Mouse (Mus musculus): ENCODE results near the gene Cebpzos. TPM values are rescaled to one million over a fixed set of nuclear protein-coding genes. Genes with fewer than 3 reads are reported as not detected.

Gene Cebpzos
- polyA plus RNA-seq, 3 experiments from 2014 or later = 80.2 to 92.9 (median 81.9) TPM

- no peak for ATAC-seq
These were observed 22.6 kb downstream of the Cebpzos start for GRCm38 (mm10) chr17:78938927-78939326.

- no peak for ATAC-seq
These were observed 26.3 kb downstream of the Cebpzos start for GRCm38 (mm10) chr17:78942579-78942978.

GRCm38 (mm10) chr17:78951225-78951624 is 34.9 kb downstream of the Cebpzos start:
- no peak for ATAC-seq

- no peak for ATAC-seq
These were observed 35.8 kb downstream of the Cebpzos start for GRCm38 (mm10) chr17:78952070-78952469.

GRCm38 (mm10) chr17:78953240-78953639 is 36.9 kb downstream of the Cebpzos start:
- no peak for ATAC-seq

- ATAC-seq = no peak
These were observed 43.2 kb downstream of the Cebpzos start for GRCm38 (mm10) chr17:78959473-78959872.

GRCm38 (mm10) chr17:78964387-78964786 is 48.1 kb downstream of the Cebpzos start:
- no peak for ATAC-seq

GRCm38 (mm10) chr17:78966092-78966883 is 50.0 kb downstream of the Cebpzos start:
- no peak for ATAC-seq

- no peak for ATAC-seq
These were observed 52.2 kb downstream of the Cebpzos start for GRCm38 (mm10) chr17:78968500-78968899.

Other genes starting within 250 kb of the Cebpzos start
- gene Strn, start 179.3 kb upstream of the Cebpzos start, polyA plus RNA-seq (2017; shearing (Covaris generic)) = 10 to 100 TPM in 1 of 3 experiments, 1 to 10 TPM in 2; 7.7 to 10.3 (median 9.6) TPM
- 10 to 100 TPM in 2 of 3 experiments, 1 to 10 TPM in 1; 9.3 to 13.0 (median 11.4) TPM for gene Heatr5b, start 81.1 kb upstream of the Cebpzos start, polyA plus RNA-seq (2017; shearing (Covaris generic))
- 100 to 1,000 TPM in 1 of 3 experiments, 10 to 100 TPM in 2; 87.2 to 113 (median 96.5) TPM for gene Gpatch11, start 80.9 kb upstream of the Cebpzos start, polyA plus RNA-seq (2017; shearing (Covaris generic))
- gene Eif2ak2, start 33.9 kb upstream of the Cebpzos start, polyA plus RNA-seq (2017; shearing (Covaris generic)) = 10 to 100 TPM; 21.4 to 37.1 (median 34.5) TPM
- gene Sult6b1, start 9.5 kb upstream of the Cebpzos start, polyA plus RNA-seq (2017; shearing (Covaris generic)) = 1 to 10 TPM in 1 of 3 experiments, under 1 TPM in 2; 0.16 to 1.0 (median 0.37) TPM
- 10 to 100 TPM; 46.4 to 85.4 (median 73.1) TPM for gene Cebpz, start 20.6 kb downstream of the Cebpzos start, polyA plus RNA-seq (2017; shearing (Covaris generic))
- 10 to 100 TPM; 52.2 to 65.3 (median 64.9) TPM for gene Ndufaf7, start 20.6 kb downstream of the Cebpzos start, polyA plus RNA-seq (2017; shearing (Covaris generic))
- gene Prkd3, start 104.3 kb downstream of the Cebpzos start, polyA plus RNA-seq (2017; shearing (Covaris generic)) = 1 to 10 TPM; 2.8 to 7.7 (median 5.0) TPM
- 1 to 10 TPM in 2 of 3 experiments, under 1 TPM in 1; 0.99 to 8.4 (median 3.1) TPM for gene Qpct, start 135.4 kb downstream of the Cebpzos start, polyA plus RNA-seq (2017; shearing (Covaris generic))